Mouse (Mus musculus) embryonic fibroblast, embryonic 13.5 days (primary cell): Measurements from ENCODE around the gene Togaram2. TPM values are rescaled to one million over a fixed set of nuclear protein-coding genes. Genes with fewer than 3 reads are reported as not detected.
"Not testable (repeated sequence)": the region's sequence is repeated elsewhere in the genome, so short reads cannot be mapped to it uniquely, and the experiment has no call there.

Experiments
- H3K27ac ChIP-seq: 2 replicates; pipeline ENCODE4 v1.5.1; 2012; ENCODE audit warnings: low read length, control low read depth, inconsistent platforms; ENCODE audit not compliant: insufficient read depth
- H3K4me1 ChIP-seq: 2 replicates; pipeline ENCODE4 v1.6.1; 2011; ENCODE audit warnings: low read length; ENCODE audit not compliant: control insufficient read depth, insufficient read depth
- H3K4me3 ChIP-seq: 2 replicates; pipeline ENCODE4 v1.5.1; 2011; ENCODE audit warnings: mild to moderate bottlenecking, control low read depth, low read length; ENCODE audit not compliant: insufficient read depth
- CTCF ChIP-seq: IDR thresholded peaks from 2 replicates; pipeline ENCODE4 v1.5.1; 2011; ENCODE audit warnings: mild to moderate bottlenecking, control low read depth, low read length, moderate library complexity, borderline replicate concordance; ENCODE audit not compliant: insufficient read depth
- POLR2A ChIP-seq: IDR thresholded peaks from 2 replicates; pipeline ENCODE4 v1.6.1; 2011; ENCODE audit warnings: low read depth, mild to moderate bottlenecking, control low read depth, low read length, moderate library complexity
- polyA plus RNA-seq: library from polyadenylated mRNA; stranded (reverse); fragments of >200 nt; gene quantifications from 2 replicates; pipeline ENCODE4 v1.2.4, GENCODE M21; 2011; ENCODE audit warnings: low read depth; ENCODE audit not compliant: missing spikeins, insufficient read length

The Togaram2 gene
- polyA plus RNA-seq, 1 experiment: not detected

GRCm38 (mm10) chr17:71760536-71760935 is 87.5 kb downstream of the Togaram2 start:
- Histone ChIP-seq H3K27ac (no peak overlapping the region), H3K4me3 (no peak overlapping the region), H3K4me1 (no peaks in the 10 kb centered on the region)
- no peak for TF ChIP-seq POLR2A

GRCm38 (mm10) chr17:71768173-71768572 is 95.1 kb downstream of the Togaram2 start, which contains the start of gene Clip4:
Gene Clip4, plus strand, starts transcription at chr17:71768473.
- H3K27ac ChIP-seq, H3K4me3 ChIP-seq, H3K4me1 ChIP-seq: not testable (repeated sequence)

GRCm38 (mm10) chr17:71769564-71769963 is 96.5 kb downstream of the Togaram2 start:
- Histone ChIP-seq H3K4me1 (no peaks in the 10 kb centered on the region), H3K4me3 (no peak overlapping the region), H3K27ac (no peak overlapping the region)
- TF ChIP-seq POLR2A (no peak), CTCF (no peak)

DNA sequence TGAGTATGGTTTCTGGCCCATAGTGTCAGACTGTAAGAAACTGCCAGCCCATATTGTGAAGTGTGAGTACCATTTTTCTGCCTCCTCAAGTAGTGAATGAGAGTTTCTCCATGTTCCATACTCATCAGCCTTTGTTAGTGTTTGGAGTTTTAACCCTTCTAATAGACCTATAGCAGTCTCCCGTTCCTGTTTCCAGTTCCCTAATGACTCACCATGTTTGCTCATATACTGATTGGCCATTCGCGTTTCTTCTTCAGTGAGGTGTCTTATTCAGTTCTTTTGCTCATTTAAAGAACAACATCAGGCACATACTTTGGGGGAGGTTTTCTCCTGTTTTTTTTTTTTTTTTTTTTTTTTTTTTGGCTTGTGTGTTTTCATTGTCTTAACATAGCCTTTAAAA is 97.6 kb downstream of the Togaram2 start:
- TF ChIP-seq CTCF: no peak
- no peak for TF ChIP-seq POLR2A
- Histone ChIP-seq H3K4me1 (no peaks in the 10 kb centered on the region), H3K4me3 (no peak overlapping the region), H3K27ac (no peak overlapping the region)

GRCm38 (mm10) chr17:71774173-71774572 is 101.1 kb downstream of the Togaram2 start:
- H3K4me3 ChIP-seq: no peak overlapping the region
- TF ChIP-seq POLR2A (no peak), CTCF (no peak)
- H3K27ac ChIP-seq: no peak overlapping the region

GRCm38 (mm10) chr17:71775279-71775678 is 102.2 kb downstream of the Togaram2 start:
- Histone ChIP-seq H3K4me3 (no peak overlapping the region), H3K4me1 (no peaks in the 10 kb centered on the region), H3K27ac (no peak overlapping the region)
- TF ChIP-seq CTCF (no peak), POLR2A (no peak)

More at GRCm38 (mm10) chr17:71774173-71774572, 101.1 kb downstream of the Togaram2 start:
- no peaks in the 10 kb centered on the region for H3K4me1 ChIP-seq

- TF ChIP-seq CTCF (no peak), POLR2A (no peak)
- no peak overlapping the region for H3K27ac ChIP-seq
- H3K4me3 ChIP-seq: no peak overlapping the region
Observed at GRCm38 (mm10) chr17:71778696-71779095, 105.6 kb downstream of the Togaram2 start.

More at GRCm38 (mm10) chr17:71778696-71779095, 105.6 kb downstream of the Togaram2 start:
- H3K4me1 ChIP-seq: peaks cover 6% of the 10 kb centered on the region; the same call in 1 of the 2 replicates

Other genes with a start within 250 kb of the Togaram2 start
- gene Gm4707, start 213.3 kb upstream of the Togaram2 start, polyA plus RNA-seq: 1.6 and 2.3 TPM in 2 replicates
- gene Smchd1, start 197.9 kb upstream of the Togaram2 start, polyA plus RNA-seq: 56.8 and 57.4 TPM in 2 replicates
- 22.4 and 29.5 TPM in 2 replicates for gene Ndc80, start 146.4 kb upstream of the Togaram2 start, polyA plus RNA-seq
- gene Spdya, start 121.2 kb upstream of the Togaram2 start, polyA plus RNA-seq: not detected in 2 replicates
- 99.2 and 118 TPM in 2 replicates for gene Wdr43, start 57.4 kb upstream of the Togaram2 start, polyA plus RNA-seq
- gene Pcare, start 79.6 kb downstream of the Togaram2 start, polyA plus RNA-seq: not detected in 2 replicates
- gene Clip4, start 95.2 kb downstream of the Togaram2 start, polyA plus RNA-seq: 14.9 and 25.8 TPM in 2 replicates